Mouse (Mus musculus): ENCODE results near the gene 1110008P14Rik. TPM values are rescaled to one million over a fixed set of nuclear protein-coding genes. Genes with fewer than 3 reads are reported as not detected.
"Not testable (repeated sequence)": the region's sequence is repeated elsewhere in the genome, so short reads cannot be mapped to it uniquely, and the experiment has no call there.

The 1110008P14Rik gene
- total RNA-seq, 2 experiments from 2014 or later: 375 to 446 TPM

GRCm38 (mm10) chr2:32375317-32375940 lies 6.3 kb downstream of the 1110008P14Rik start:
- intact Hi-C loops (cut with DNase I): no loop called here
- DNase-seq (ENCODE audit: low spot score in 2 of 2): peak; percentile 32 to 83

GRCm38 (mm10) chr2:32374191-32374590 lies 7.5 kb downstream of the 1110008P14Rik start:
- no peak for DNase-seq (ENCODE audit: low spot score in 2 of 2)

GRCm38 (mm10) chr2:32367315-32367714 lies 14.4 kb downstream of the 1110008P14Rik start:
- intact Hi-C loops (cut with DNase I): loop anchor here (10.0 kb wide), 1 partner anchor 393 kb away; the partner anchor contains the start of gene Nup214
- DNase-seq (ENCODE audit: low spot score in 2 of 2): no peak

More at GRCm38 (mm10) chr2:32374191-32374590, 7.5 kb downstream of the 1110008P14Rik start:
- intact Hi-C loops (cut with DNase I): no loop called here

- DNase-seq (ENCODE audit: low spot score in 2 of 2): no peak
- intact Hi-C loops (cut with DNase I): loop anchor here (10.0 kb wide), 1 partner anchor 389 kb away; the partner anchor contains the start of gene Nup214
Observed at GRCm38 (mm10) chr2:32364121-32364520, 17.6 kb downstream of the 1110008P14Rik start.

GRCm38 (mm10) chr2:32363376-32364106 lies 18.2 kb downstream of the 1110008P14Rik start:
- intact Hi-C loops (cut with DNase I): loop anchor here (1.0 to 10.0 kb wide), 2 partner anchors 18 to 389 kb away; partner anchors contain the start of genes 1110008P14Rik and Nup214
- peak in 1 of 2 experiments; percentile 66 for DNase-seq (ENCODE audit: low spot score in 2 of 2)

GRCm38 (mm10) chr2:32362817-32363340 lies 18.9 kb downstream of the 1110008P14Rik start:
- peak; percentile 90 to 91 for DNase-seq (ENCODE audit: low spot score in 2 of 2)
- intact Hi-C loops (cut with DNase I): loop anchor here (1.0 to 10.0 kb wide), 2 partner anchors 18 to 388 kb away; partner anchors contain the start of genes 1110008P14Rik and Nup214

GRCm38 (mm10) chr2:32362274-32362673 lies 19.5 kb downstream of the 1110008P14Rik start:
- intact Hi-C loops (cut with DNase I): loop anchor here (10.0 kb wide), 1 partner anchor 387 kb away; the partner anchor contains the start of gene Nup214
- not testable (repeated sequence) for DNase-seq (ENCODE audit: low spot score in 2 of 2)

- DNase-seq (ENCODE audit: low spot score in 2 of 2): peak; percentile 75 to 85
- intact Hi-C loops (cut with DNase I): loop anchor here (10.0 kb wide), 1 partner anchor 387 kb away; the partner anchor contains the start of gene Nup214
Observed at GRCm38 (mm10) chr2:32361437-32361836, 20.3 kb downstream of the 1110008P14Rik start.

GRCm38 (mm10) chr2:32360741-32361140 lies 21.0 kb downstream of the 1110008P14Rik start:
- intact Hi-C loops (cut with DNase I): loop anchor here (10.0 kb wide), 1 partner anchor 386 kb away; the partner anchor contains the start of gene Nup214

GRCm38 (mm10) chr2:32358381-32358780 lies 23.4 kb downstream of the 1110008P14Rik start:
- DNase-seq (ENCODE audit: low spot score in 2 of 2): no peak
- intact Hi-C loops (cut with DNase I): no loop called here

More at GRCm38 (mm10) chr2:32360741-32361140, 21.0 kb downstream of the 1110008P14Rik start:
- DNase-seq (ENCODE audit: low spot score in 2 of 2): peak; percentile 85 to 95

- DNase-seq (ENCODE audit: low spot score in 2 of 2): no peak
- intact Hi-C loops (cut with DNase I): no loop called here
Observed at GRCm38 (mm10) chr2:32357710-32358109, 24.0 kb downstream of the 1110008P14Rik start.

GRCm38 (mm10) chr2:32356216-32356615 lies 25.5 kb downstream of the 1110008P14Rik start:
- intact Hi-C loops (cut with DNase I): no loop called here
- DNase-seq (ENCODE audit: low spot score in 2 of 2): no peak

GRCm38 (mm10) chr2:32354336-32354895 lies 27.3 kb downstream of the 1110008P14Rik start:
- intact Hi-C loops (cut with DNase I): no loop called here
- no peak for DNase-seq (ENCODE audit: low spot score in 2 of 2)

GRCm38 (mm10) chr2:32353836-32354235 lies 27.9 kb downstream of the 1110008P14Rik start:
- intact Hi-C loops (cut with DNase I): no loop called here
- DNase-seq (ENCODE audit: low spot score in 2 of 2): no peak

- intact Hi-C loops (cut with DNase I): no loop called here
- DNase-seq (ENCODE audit: low spot score in 2 of 2): peak; percentile 94 to 97
Observed at GRCm38 (mm10) chr2:32353007-32353542, 28.7 kb downstream of the 1110008P14Rik start, which contains the start of gene Dnm1. TSS of gene Dnm1 (minus strand) at chr2:32353338.

GRCm38 (mm10) chr2:32352151-32353006 lies 29.4 kb downstream of the 1110008P14Rik start, which contains the start of gene Ciz1:
TSS of gene Ciz1 (plus strand) at chr2:32352327.
- intact Hi-C loops (cut with DNase I): no loop called here
- peak in 1 of 2 experiments; percentile 75 for DNase-seq (ENCODE audit: low spot score in 2 of 2)

- peak in 1 of 2 experiments; percentile 73 for DNase-seq (ENCODE audit: low spot score in 2 of 2)
- intact Hi-C loops (cut with DNase I): no loop called here
Observed at GRCm38 (mm10) chr2:32351471-32351961, 30.2 kb downstream of the 1110008P14Rik start.

GRCm38 (mm10) chr2:32350471-32351051 lies 31.2 kb downstream of the 1110008P14Rik start:
- DNase-seq (ENCODE audit: low spot score in 2 of 2): no peak
- intact Hi-C loops (cut with DNase I): no loop called here
